Mouse (Mus musculus): ENCODE data around the gene CT030661.1. TPM values are rescaled to one million over a fixed set of nuclear protein-coding genes. Genes with fewer than 3 reads are reported as not detected.
"Not testable (repeated sequence)": the region's sequence is repeated elsewhere in the genome, so short reads cannot be mapped to it uniquely, and the experiment has no call there.

The CT030661.1 gene
- 10.9 and 11.8 TPM in 2 replicates for polyA plus RNA-seq (2015; fragmentation: Nextera tagmentation; extraction: Ambion mirVana)

DNA sequence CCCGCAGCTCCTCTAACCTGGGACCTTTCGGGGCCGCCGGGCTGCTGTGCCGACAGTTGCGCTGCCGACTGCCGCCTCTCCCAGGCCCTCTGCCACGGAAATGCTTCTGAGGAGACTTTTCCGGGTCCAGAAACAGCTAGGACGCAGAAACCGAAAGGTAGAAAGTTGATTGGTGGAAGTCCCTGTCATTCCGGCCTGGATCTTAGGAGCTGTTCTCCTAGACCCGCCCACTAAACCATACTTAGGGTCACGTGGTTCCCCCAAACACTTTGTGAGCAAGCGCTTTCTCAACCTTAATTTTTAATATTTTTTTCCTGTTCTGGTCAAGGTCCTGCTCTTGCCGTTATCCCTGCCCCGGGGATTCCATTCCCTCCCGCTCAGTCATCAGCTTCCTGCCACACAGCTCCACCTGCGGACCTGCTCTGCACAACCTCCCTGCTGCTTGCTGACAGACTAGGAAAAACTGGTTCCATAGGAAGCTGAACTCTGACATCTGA lies at the start of gene CT030661.1:
Gene CT030661.1 (minus strand): TSS at position 108 of the 497 bp plus-strand sequence.
- 0% methylated on average over 20 of the region's 20 CpGs for WGBS

DNA sequence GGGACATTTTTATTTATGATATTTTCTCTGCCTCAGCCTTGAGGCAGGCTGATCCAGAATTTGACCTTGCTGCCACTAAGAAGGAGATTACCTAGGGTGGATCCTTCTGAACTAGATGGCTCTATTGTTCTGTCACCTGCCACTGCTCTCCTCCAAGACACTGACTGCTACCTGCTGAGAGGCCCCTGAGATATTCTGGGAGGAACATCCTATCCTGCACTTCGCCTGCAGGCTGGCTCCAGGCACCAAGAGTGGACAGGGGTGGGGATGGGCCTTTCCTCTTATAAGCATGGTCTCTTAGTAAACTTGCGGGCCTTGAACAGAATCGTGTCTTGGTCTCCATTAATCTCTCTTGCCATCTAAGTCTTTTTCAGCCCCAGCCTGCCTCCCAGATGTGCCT lies 49.3 kb upstream of the CT030661.1 start:
- H3K27me3 ChIP-seq = no peaks in the 10 kb centered on the region
- H3K4me3 ChIP-seq = no peak overlapping the region
- peaks cover 20% of the 10 kb centered on the region for H3K4me1 ChIP-seq (replicated peaks)
- peaks cover 18% of the 10 kb centered on the region for H3K9me3 ChIP-seq
- 95% methylated on average over 3 of the region's 3 CpGs for WGBS
- H3K4me2 ChIP-seq = no peak overlapping the region
- no peak overlapping the region for H3K27ac ChIP-seq (replicated peaks)
- no peak for ATAC-seq (ENCODE audit: low read depth)
- H3K36me3 ChIP-seq = peaks cover 21% of the 10 kb centered on the region
- H3K9ac ChIP-seq = no peak overlapping the region

More for the DNA sequence above, at the start of gene CT030661.1:
- H3K27ac ChIP-seq (replicated peaks) = peak within 1 kb of the TSS; percentile 75
- peak; percentile 99 for ATAC-seq (ENCODE audit: low read depth)
- not testable (repeated sequence) for H3K27me3 ChIP-seq; H3K9me3 ChIP-seq; H3K36me3 ChIP-seq; H3K4me1 ChIP-seq (replicated peaks)
- H3K9ac ChIP-seq = peak within 1 kb of the TSS; percentile 75
- peak within 1 kb of the TSS; percentile 61 for H3K4me3 ChIP-seq
- peak within 1 kb of the TSS; percentile 58 for H3K4me2 ChIP-seq

- WGBS = under 1% methylated on average over 31 of the region's 43 CpGs
- not testable (repeated sequence) for H3K9me3 ChIP-seq
Measured at GRCm38 (mm10) chr17:22361101-22361781, 46.6 kb upstream of the CT030661.1 start, which contains the start of the genes Zfp944 and Zfp758. Gene Zfp944 (minus strand): TSS chr17:22361400. Gene Zfp758 (plus strand): TSS chr17:22361453.

GRCm38 (mm10) chr17:22360572-22360971 lies 45.9 kb upstream of the CT030661.1 start:
- Histone ChIP-seq H3K4me2 (peak overlapping the region; percentile 63), H3K36me3 (peaks cover 30% of the 10 kb centered on the region), H3K4me1 (replicated peaks) (peaks cover 20% of the 10 kb centered on the region), H3K9me3 (0 out of 2 replicates have a peak, but pooled peaks cover 8% of the 10 kb centered on the region), H3K27me3 (no peaks in the 10 kb centered on the region), H3K9ac (peak overlapping the region; percentile 70), H3K4me3 (peak overlapping the region; percentile 56), H3K27ac (replicated peaks) (no peak overlapping the region)
- ATAC-seq (ENCODE audit: low read depth) = no peak
- 32% methylated on average over 5 of the region's 5 CpGs for WGBS

More at GRCm38 (mm10) chr17:22361101-22361781, 46.6 kb upstream of the CT030661.1 start, which contains the start of the genes Zfp944 and Zfp758:
- H3K27ac ChIP-seq (replicated peaks) = peak within 1 kb of the TSS; percentile 82
- peak within 1 kb of the TSS; percentile 56 for H3K4me3 ChIP-seq
- peaks cover 20% of the 10 kb centered on the region for H3K4me1 ChIP-seq (replicated peaks)
- peaks cover 26% of the 10 kb centered on the region for H3K36me3 ChIP-seq
- peak within 1 kb of the TSS; percentile 78 for H3K9ac ChIP-seq
- peak within 1 kb of the TSS; percentile 63 for H3K4me2 ChIP-seq
- H3K27me3 ChIP-seq = not testable (repeated sequence)
- peak; percentile 97 for ATAC-seq (ENCODE audit: low read depth)

DNA sequence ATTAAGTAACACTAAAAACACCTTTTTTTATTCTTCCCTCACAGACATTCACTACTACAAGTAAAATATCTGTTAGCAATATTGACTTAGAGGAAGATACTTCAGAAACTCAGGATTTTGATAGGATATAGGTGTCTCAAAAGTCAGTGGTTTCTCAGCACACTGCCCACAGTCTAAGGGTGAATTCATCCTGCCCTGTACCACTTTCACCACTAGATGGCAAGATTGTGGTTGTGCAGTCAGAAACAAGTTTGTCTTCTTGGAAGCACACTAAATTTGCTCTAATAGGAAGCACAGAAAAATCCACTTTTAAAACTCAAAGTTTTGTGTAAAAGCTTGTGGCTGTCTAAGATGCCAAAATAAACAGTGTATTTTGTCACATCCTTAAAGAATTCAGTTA lies 38.2 kb upstream of the CT030661.1 start:
- H3K4me3 ChIP-seq = no peak overlapping the region
- peaks cover 42% of the 10 kb centered on the region for H3K36me3 ChIP-seq
- H3K9me3 ChIP-seq = no peaks in the 10 kb centered on the region
- no peaks in the 10 kb centered on the region for H3K4me1 ChIP-seq (replicated peaks)
- H3K27ac ChIP-seq (replicated peaks) = no peak overlapping the region
- H3K9ac ChIP-seq = no peak overlapping the region
- ATAC-seq (ENCODE audit: low read depth) = no peak
- H3K27me3 ChIP-seq = no peaks in the 10 kb centered on the region
- no peak overlapping the region for H3K4me2 ChIP-seq

GRCm38 (mm10) chr17:22315247-22315646 lies 610 bp upstream of the CT030661.1 start:
- not testable (repeated sequence) for H3K9me3 ChIP-seq; H3K36me3 ChIP-seq; H3K27me3 ChIP-seq; H3K4me1 ChIP-seq (replicated peaks)
- H3K27ac ChIP-seq (replicated peaks) = 0 out of 2 replicates have a peak overlapping the region, but pooled peaks have one; percentile 52
- H3K4me3 ChIP-seq = peak overlapping the region; percentile 61
- H3K4me2 ChIP-seq = peak overlapping the region; percentile 58
- peak overlapping the region; percentile 75 for H3K9ac ChIP-seq
- 0 out of 2 replicates have a peak, but pooled peaks have one; percentile 17 for ATAC-seq (ENCODE audit: low read depth)
- 22% methylated on average over 2 of the region's 2 CpGs for WGBS

GRCm38 (mm10) chr17:22314219-22314618 lies 418 bp downstream of the CT030661.1 start:
- H3K9me3 ChIP-seq; H3K27me3 ChIP-seq; H3K4me1 ChIP-seq (replicated peaks); H3K36me3 ChIP-seq: not testable (repeated sequence)
- Histone ChIP-seq H3K27ac (replicated peaks) (peak overlapping the region; percentile 75; the same call in 1 of the 2 replicates), H3K4me3 (peak overlapping the region; percentile 61), H3K4me2 (peak overlapping the region; percentile 58), H3K9ac (peak overlapping the region; percentile 75)
- WGBS = 1% methylated on average over 3 of the region's 3 CpGs
- peak; percentile 90 for ATAC-seq (ENCODE audit: low read depth)

Other genes with a start within 250 kb of the CT030661.1 start
- gene Zfp947, start 148.6 kb downstream of the CT030661.1 start, polyA plus RNA-seq (2015; fragmentation: Nextera tagmentation; extraction: Ambion mirVana) = 1.1 and 1.2 TPM in 2 replicates
- gene Zfp994, start 89.2 kb downstream of the CT030661.1 start, polyA plus RNA-seq (2015; fragmentation: Nextera tagmentation; extraction: Ambion mirVana) = 3.8 and 4.5 TPM in 2 replicates
- 14.2 TPM in 2 replicates for gene Zfp944, start 46.6 kb upstream of the CT030661.1 start, polyA plus RNA-seq (2015; fragmentation: Nextera tagmentation; extraction: Ambion mirVana)
- gene Zfp758, start 46.6 kb upstream of the CT030661.1 start, polyA plus RNA-seq (2015; fragmentation: Nextera tagmentation; extraction: Ambion mirVana) = 8.3 and 8.4 TPM in 2 replicates
- 36.8 and 40.1 TPM in 2 replicates for gene Zfp946, start 109.4 kb upstream of the CT030661.1 start, polyA plus RNA-seq (2015; fragmentation: Nextera tagmentation; extraction: Ambion mirVana)